Mouse (Mus musculus) embryonic facial prominence, embryonic 13.5 days (tissue): ENCODE data around the gene Blvra. TPM values are rescaled to one million over a fixed set of nuclear protein-coding genes. Genes with fewer than 3 reads are reported as not detected.
A peak's percentile ranks its signal among the peaks of the same experiment; 100 is the strongest.

ENCODE experiments used
- ATAC-seq: fragments of 200-750 bp; cut with Nextera tagmentation; 2 replicates; pipeline ENCODE4 v1.8.0; 2017; ENCODE audit warnings: low read depth; ENCODE audit not compliant: insufficient number of reproducible peaks, insufficient read depth, low FRiP score, low TSS enrichment
- H3K27ac ChIP-seq: fragments of 300-500 bp; sonication (generic); 2 replicates; pipeline ENCODE4 v1.5.1; 2015; ENCODE audit warnings: moderate library complexity, mild to moderate bottlenecking, inconsistent platforms
- H3K27me3 ChIP-seq: fragments of 300-500 bp; sonication (generic); 2 replicates; pipeline ENCODE4 v1.6.1; 2015; ENCODE audit warnings: mild to moderate bottlenecking, inconsistent platforms
- H3K36me3 ChIP-seq: fragments of 300-500 bp; sonication (generic); 2 replicates; pipeline ENCODE4 v1.6.1; 2015; ENCODE audit warnings: mild to moderate bottlenecking, inconsistent platforms
- H3K4me1 ChIP-seq: fragments of 300-500 bp; sonication (generic); 2 replicates; pipeline ENCODE4 v1.6.1; 2015; ENCODE audit warnings: inconsistent platforms
- H3K4me2 ChIP-seq: fragments of 300-500 bp; sonication (generic); 2 replicates; pipeline ENCODE4 v1.6.1; 2015; ENCODE audit warnings: moderate library complexity, mild to moderate bottlenecking, inconsistent platforms
- H3K4me3 ChIP-seq: fragments of 300-500 bp; sonication (generic); 2 replicates; pipeline ENCODE4 v1.5.1; 2015; ENCODE audit warnings: mild to moderate bottlenecking, inconsistent platforms
- H3K9ac ChIP-seq: fragments of 300-500 bp; sonication (generic); 2 replicates; pipeline ENCODE4 v1.6.1; 2015; ENCODE audit warnings: mild to moderate bottlenecking, inconsistent platforms
- H3K9me3 ChIP-seq: fragments of 300-500 bp; sonication (generic); 2 replicates; pipeline ENCODE4 v1.6.1; 2016; ENCODE audit warnings: inconsistent platforms
- WGBS: fragments of 180-500 bp; shearing (Covaris S2); methylation state at CpG from one replicate; pipeline ENCODE4 v1.1.7; 2015; ENCODE audit warnings: mixed read lengths; 5-methylcytosine and 5-hydroxymethylcytosine counted together
- polyA plus RNA-seq: library from polyadenylated mRNA; unstranded; fragments of >200 nt; fragmentation: Nextera tagmentation; extraction: Ambion mirVana; gene quantifications from 2 replicates; pipeline ENCODE4 v1.2.1, GENCODE M21; 2015

Blvra gene
- polyA plus RNA-seq, 1 experiment from 2014 or later = 55.4 TPM

GRCm38 (mm10) chr2:127137838-127138420, 67.5 kb downstream of the Blvra start:
- H3K36me3 ChIP-seq = peaks cover 28% of the 10 kb centered on the region
- H3K27ac ChIP-seq = peak overlapping the region; percentile 80
- WGBS = 60% methylated on average over 10 of the region's 10 CpGs
- no peak for ATAC-seq
- no peak overlapping the region for H3K4me3 ChIP-seq
- H3K4me2 ChIP-seq = no peak overlapping the region
- H3K9me3 ChIP-seq = no peaks in the 10 kb centered on the region
- H3K9ac ChIP-seq = no peak overlapping the region
- no peaks in the 10 kb centered on the region for H3K27me3 ChIP-seq
- peaks cover 35% of the 10 kb centered on the region for H3K4me1 ChIP-seq

GRCm38 (mm10) chr2:127138449-127138848, 68.0 kb downstream of the Blvra start:
- Histone ChIP-seq H3K9me3 (no peaks in the 10 kb centered on the region), H3K27ac (peak overlapping the region; percentile 80), H3K4me2 (no peak overlapping the region), H3K9ac (no peak overlapping the region), H3K4me3 (no peak overlapping the region), H3K36me3 (peaks cover 28% of the 10 kb centered on the region), H3K27me3 (no peaks in the 10 kb centered on the region), H3K4me1 (peaks cover 34% of the 10 kb centered on the region)
- ATAC-seq = no peak
- 69% methylated on average over 4 of the region's 4 CpGs for WGBS

GRCm38 (mm10) chr2:127139094-127139493, 68.6 kb downstream of the Blvra start:
- Histone ChIP-seq H3K27me3 (no peaks in the 10 kb centered on the region), H3K27ac (peak overlapping the region; percentile 80; the same call in 1 of the 2 replicates), H3K4me2 (no peak overlapping the region), H3K4me1 (peaks cover 39% of the 10 kb centered on the region), H3K4me3 (no peak overlapping the region), H3K9me3 (no peaks in the 10 kb centered on the region), H3K36me3 (peaks cover 28% of the 10 kb centered on the region), H3K9ac (no peak overlapping the region)
- WGBS = 91% methylated on average over 8 of the region's 8 CpGs
- ATAC-seq = no peak

- H3K27me3 ChIP-seq = no peaks in the 10 kb centered on the region
- H3K36me3 ChIP-seq = peaks cover 28% of the 10 kb centered on the region
- ATAC-seq = no peak
- peaks cover 34% of the 10 kb centered on the region for H3K4me1 ChIP-seq
- H3K9ac ChIP-seq = no peak overlapping the region
- no peak overlapping the region for H3K27ac ChIP-seq
- WGBS = 98% methylated on average over 1 of the region's 1 CpGs
- no peak overlapping the region for H3K4me3 ChIP-seq
- H3K4me2 ChIP-seq = no peak overlapping the region
- H3K9me3 ChIP-seq = no peaks in the 10 kb centered on the region
Observed at GRCm38 (mm10) chr2:127139605-127140004, 69.1 kb downstream of the Blvra start.

GRCm38 (mm10) chr2:127140011-127140410, 69.5 kb downstream of the Blvra start:
- Histone ChIP-seq H3K4me1 (peaks cover 33% of the 10 kb centered on the region), H3K36me3 (peaks cover 28% of the 10 kb centered on the region), H3K9ac (no peak overlapping the region), H3K9me3 (no peaks in the 10 kb centered on the region), H3K4me3 (no peak overlapping the region), H3K27ac (no peak overlapping the region), H3K4me2 (no peak overlapping the region), H3K27me3 (no peaks in the 10 kb centered on the region)
- WGBS = 96% methylated on average over 7 of the region's 7 CpGs
- ATAC-seq = no peak

GRCm38 (mm10) chr2:127142031-127142430, 71.6 kb downstream of the Blvra start:
- no peaks in the 10 kb centered on the region for H3K27me3 ChIP-seq
- ATAC-seq = no peak
- peak overlapping the region; percentile 78; the same call in 1 of the 2 replicates for H3K9ac ChIP-seq
- peaks cover 27% of the 10 kb centered on the region for H3K4me1 ChIP-seq
- H3K4me3 ChIP-seq = peak overlapping the region; percentile 66
- 89% methylated on average over 10 of the region's 10 CpGs for WGBS
- peak overlapping the region; percentile 84 for H3K4me2 ChIP-seq
- peaks cover 28% of the 10 kb centered on the region for H3K36me3 ChIP-seq
- no peaks in the 10 kb centered on the region; the same call in 1 of the 2 replicates for H3K9me3 ChIP-seq
- H3K27ac ChIP-seq = no peak overlapping the region

- ATAC-seq = no peak
- H3K9me3 ChIP-seq = no peaks in the 10 kb centered on the region; the same call in 1 of the 2 replicates
- peak overlapping the region; percentile 84 for H3K4me2 ChIP-seq
- no peaks in the 10 kb centered on the region for H3K27me3 ChIP-seq
- H3K9ac ChIP-seq = peak overlapping the region; percentile 78
- 15% methylated on average over 6 of the region's 6 CpGs for WGBS
- 0 out of 2 replicates have a peak overlapping the region, but pooled peaks have one; percentile 3 for H3K27ac ChIP-seq
- H3K4me3 ChIP-seq = peak overlapping the region; percentile 66
- peaks cover 28% of the 10 kb centered on the region for H3K36me3 ChIP-seq
- peaks cover 25% of the 10 kb centered on the region for H3K4me1 ChIP-seq
Observed at GRCm38 (mm10) chr2:127142577-127143157, 72.2 kb downstream of the Blvra start.

- Histone ChIP-seq H3K4me2 (peak within 1 kb of the TSS; percentile 84), H3K27ac (0 out of 2 replicates have a peak within 1 kb of the TSS, but pooled peaks have one; percentile 3), H3K9ac (peak within 1 kb of the TSS; percentile 78), H3K36me3 (peaks cover 28% of the 10 kb centered on the region), H3K4me3 (peak within 1 kb of the TSS; percentile 66), H3K4me1 (peaks cover 20% of the 10 kb centered on the region), H3K27me3 (no peaks in the 10 kb centered on the region), H3K9me3 (no peaks in the 10 kb centered on the region; the same call in 1 of the 2 replicates)
- 3% methylated on average over 31 of the region's 31 CpGs for WGBS
- ATAC-seq = peak; percentile 85
Observed at GRCm38 (mm10) chr2:127143158-127144063, 72.9 kb downstream of the Blvra start, which contains the start of gene Itpripl1. Gene Itpripl1, minus strand, starts transcription at chr2:127143442.

GRCm38 (mm10) chr2:127145699-127146098, 75.2 kb downstream of the Blvra start:
- peaks cover 11% of the 10 kb centered on the region for H3K36me3 ChIP-seq
- peaks cover 20% of the 10 kb centered on the region for H3K4me1 ChIP-seq
- H3K27ac ChIP-seq = no peak overlapping the region
- no peaks in the 10 kb centered on the region for H3K27me3 ChIP-seq
- H3K4me3 ChIP-seq = no peak overlapping the region
- 79% methylated on average over 3 of the region's 3 CpGs for WGBS
- no peak overlapping the region for H3K4me2 ChIP-seq
- no peak for ATAC-seq
- H3K9me3 ChIP-seq = no peaks in the 10 kb centered on the region; the same call in 1 of the 2 replicates
- no peak overlapping the region for H3K9ac ChIP-seq
